Mouse (Mus musculus) testis, postnatal 10 days (tissue): ENCODE measurements at regions not wholly inside any gene's neighbourhood (a gene's known extent, or its start where the extent isn't known, plus 50 kb on each side); places are given as distances from the start of the nearest gene placed in this dataset.

Experiments used
- DNase-seq: peaks from one replicate; pipeline ENCODE4 v3.0.0; 2021; ENCODE audit warnings: low spot score

DNA sequence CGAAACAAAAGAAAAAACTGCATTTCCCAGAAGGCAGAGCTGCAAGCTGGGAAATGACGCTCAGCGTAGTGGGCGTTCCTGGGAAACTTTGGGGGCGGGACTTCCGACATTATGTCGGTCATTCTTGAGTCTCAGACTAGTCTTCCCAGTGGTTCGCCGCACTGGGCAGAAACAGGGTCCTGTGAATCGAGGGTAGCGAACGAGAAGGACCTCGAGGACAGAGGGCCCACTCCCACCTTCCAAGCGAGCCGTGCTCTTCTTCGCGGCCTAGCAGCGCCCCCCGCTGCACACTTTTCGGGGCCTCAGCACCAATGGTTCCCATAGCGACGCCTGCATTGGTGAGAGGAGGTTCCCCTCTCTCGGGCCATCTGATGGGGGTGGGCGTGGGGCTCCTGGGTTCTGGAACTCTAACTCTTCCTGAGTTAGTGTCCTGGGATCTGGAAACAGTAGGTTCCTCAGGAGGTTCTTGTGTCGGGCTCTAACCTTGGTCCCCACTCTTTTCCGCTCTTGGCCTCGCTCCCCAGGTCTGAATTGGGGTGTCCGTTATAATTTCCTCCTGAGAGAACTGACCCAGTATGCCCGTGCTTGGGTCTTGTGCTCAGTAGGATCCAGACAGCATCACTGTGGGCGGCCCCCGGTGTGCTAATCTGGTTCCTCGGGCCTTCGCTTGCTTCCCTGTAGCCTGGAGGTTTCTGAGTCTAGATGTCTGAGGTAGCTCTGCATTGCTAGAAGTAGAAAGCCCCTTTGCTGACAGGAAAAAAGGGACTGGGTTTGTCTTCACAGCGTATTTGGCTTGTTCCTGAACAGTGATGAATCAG, 52.8 kb upstream of the Gramd1a start:
- DNase-seq = peak; percentile 90

DNA sequence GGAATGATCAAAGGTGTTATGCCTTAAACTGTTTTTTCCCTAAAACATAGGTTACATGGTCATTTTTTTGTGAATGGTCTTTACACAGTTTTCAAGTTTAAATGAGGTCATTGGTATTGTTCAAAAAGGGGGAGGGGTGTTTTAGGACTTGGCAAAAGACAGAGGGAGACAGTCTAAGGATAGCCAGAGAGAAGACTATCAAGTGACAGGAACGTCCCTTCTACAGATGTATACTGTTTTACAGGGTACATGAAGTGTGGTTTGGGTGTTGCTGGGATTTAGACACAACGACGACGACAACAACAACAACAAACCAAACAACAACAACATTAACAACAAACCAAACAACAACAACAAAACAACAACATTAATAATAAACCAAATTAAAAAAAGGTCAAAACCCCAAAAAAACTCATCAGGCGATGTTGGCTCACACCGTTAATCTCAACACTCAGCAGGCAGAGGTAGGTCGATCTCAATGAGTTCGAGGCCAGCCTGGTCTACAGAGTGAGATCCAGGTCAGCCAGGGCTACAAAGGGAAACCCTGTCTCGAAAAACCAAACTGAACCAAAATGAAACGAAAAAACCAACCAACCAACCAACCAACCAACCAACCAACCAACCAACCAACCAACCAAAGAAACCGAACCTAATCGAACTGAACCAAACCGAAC, 52.0 kb upstream of the Gramd1a start:
- DNase-seq = no peak
